Comparison of ENCODE assay signal across 8 mouse cellular contexts in the genomic region with DNA sequence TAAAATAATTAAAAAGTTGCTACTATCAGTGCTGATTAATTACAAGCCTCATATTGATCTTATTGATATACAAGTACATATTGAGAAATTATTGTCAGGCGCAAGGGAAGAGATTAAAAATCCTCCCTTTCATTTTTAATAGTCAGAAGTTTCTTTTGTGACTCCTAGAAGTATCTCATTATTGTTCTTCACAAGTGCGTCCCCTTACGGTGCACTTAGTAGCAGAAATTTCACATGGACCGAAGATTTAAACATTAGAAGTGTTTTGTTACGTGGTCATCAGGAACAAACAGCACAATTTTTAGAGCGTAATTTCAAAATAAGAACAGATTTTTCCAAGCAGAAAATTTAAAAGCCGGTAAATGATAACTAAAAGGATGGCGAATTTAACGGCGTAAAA. TPM values are rescaled to one million over a fixed set of nuclear protein-coding genes. Genes with fewer than 3 reads are reported as not detected.
DNase-seq lines count a peak whose midpoint lies in the region; ATAC-seq and TF ChIP-seq lines count a peak whose summit lies in the region.

No protein-coding gene starts in this region.

- peak overlapping the region; percentile 61 for H3K9ac ChIP-seq in kidney, embryonic 14.5 days (ENCODE audit: low read depth, low read length)
- peak overlapping the region; percentile 35; the same call in 1 of the 2 replicates for H3K9ac ChIP-seq in hindbrain, embryonic 16.5 days (ENCODE audit: low read depth, low read length)
- H3K9ac ChIP-seq in midbrain, embryonic 15.5 days: 0 out of 2 replicates have a peak overlapping the region, but pooled peaks have one; percentile 25

- H3K36me3 ChIP-seq in kidney, embryonic 14.5 days (ENCODE audit: control insufficient read depth, insufficient read depth, low read length): no peaks in the 10 kb centered on the region
- no peaks in the 10 kb centered on the region for H3K36me3 ChIP-seq in hindbrain, embryonic 16.5 days (ENCODE audit: control insufficient read depth, insufficient read depth, low read length)
- H3K36me3 ChIP-seq in midbrain, embryonic 15.5 days (replicated peaks): no peaks in the 10 kb centered on the region

- H3K27ac ChIP-seq in kidney, embryonic 14.5 days (ENCODE audit: low read depth, low read length): no peak overlapping the region
- no peak overlapping the region for H3K27ac ChIP-seq in cortical plate, adult 2 months (ENCODE audit: insufficient read depth, low read length)
- H3K27ac ChIP-seq in hindbrain, embryonic 16.5 days (ENCODE audit: low read depth, low read length): no peak overlapping the region
- no peak overlapping the region for H3K27ac ChIP-seq in midbrain, embryonic 15.5 days
- no peak overlapping the region for H3K27ac ChIP-seq in cerebellum, adult 2 months (ENCODE audit: insufficient read depth, low read length)

- DNase-seq in kidney, adult 8-10 months: no peak
- no peak for DNase-seq in cerebellum, adult 2 months
- no peak for DNase-seq in thymus, postnatal 0 days (ENCODE audit: low spot score)
- DNase-seq in frontal cortex, adult 2 months (ENCODE audit: extremely low spot score in 1 of 2, low spot score in 1 of 2): no peak

- WGBS in kidney, embryonic 14.5 days: 2% methylated on average over 10 of the region's 10 CpGs
- WGBS in hindbrain, embryonic 16.5 days: 1% methylated on average over 10 of the region's 10 CpGs
- WGBS in midbrain, embryonic 15.5 days: 2% methylated on average over 10 of the region's 10 CpGs
- 1% methylated on average over 10 of the region's 10 CpGs for WGBS in cerebellum, adult 2 months

- no peaks in the 10 kb centered on the region for H3K4me1 ChIP-seq in kidney, embryonic 14.5 days (ENCODE audit: control insufficient read depth, insufficient read depth, low read length)
- 0 out of 2 replicates have a peak, but pooled peaks cover 2% of the 10 kb centered on the region for H3K4me1 ChIP-seq in cortical plate, adult 2 months (ENCODE audit: control insufficient read depth, insufficient read depth, low read length)
- H3K4me1 ChIP-seq in hindbrain, embryonic 16.5 days (ENCODE audit: control insufficient read depth, insufficient read depth, low read depth, low read length): no peaks in the 10 kb centered on the region; the same call in 1 of the 2 replicates
- H3K4me1 ChIP-seq in midbrain, embryonic 15.5 days: peaks cover 11% of the 10 kb centered on the region
- H3K4me1 ChIP-seq in cerebellum, adult 2 months (ENCODE audit: control insufficient read depth, insufficient read depth, low read length): no peaks in the 10 kb centered on the region

- no peaks in the 10 kb centered on the region for H3K27me3 ChIP-seq in kidney, embryonic 14.5 days (ENCODE audit: control insufficient read depth, insufficient read depth, low read length)
- no peaks in the 10 kb centered on the region for H3K27me3 ChIP-seq in hindbrain, embryonic 16.5 days (replicated peaks; ENCODE audit: control insufficient read depth, insufficient read depth, low read length)
- no peaks in the 10 kb centered on the region for H3K27me3 ChIP-seq in midbrain, embryonic 15.5 days (replicated peaks)
- no peaks in the 10 kb centered on the region for H3K27me3 ChIP-seq in cerebellum, adult 2 months (ENCODE audit: control insufficient read depth, insufficient read depth, low read length)

- no peak for TF ChIP-seq POLR2A in cortical plate, adult 2 months (IDR thresholded peaks at IDR 0.05; ENCODE audit: extremely low read depth, insufficient read depth, low read length)
- TF ChIP-seq POLR2A in cerebellum, adult 2 months (IDR thresholded peaks at IDR 0.05; ENCODE audit: borderline replicate concordance, insufficient read depth, low read length): no peak

- H3K9me3 ChIP-seq in kidney, embryonic 14.5 days (ENCODE audit: control insufficient read depth, low read length): no peaks in the 10 kb centered on the region
- H3K9me3 ChIP-seq in hindbrain, embryonic 16.5 days (ENCODE audit: control insufficient read depth, low read length): no peaks in the 10 kb centered on the region
- no peaks in the 10 kb centered on the region for H3K9me3 ChIP-seq in midbrain, embryonic 15.5 days

- peak overlapping the region; percentile 65 for H3K4me2 ChIP-seq in kidney, embryonic 14.5 days (replicated peaks; ENCODE audit: low read depth, low read length)
- peak overlapping the region; percentile 79 for H3K4me2 ChIP-seq in hindbrain, embryonic 16.5 days (ENCODE audit: low read length)
- H3K4me2 ChIP-seq in midbrain, embryonic 15.5 days: peak overlapping the region; percentile 73

- ATAC-seq in kidney, embryonic 14.5 days (ENCODE audit: low FRiP score, low TSS enrichment): no peak
- ATAC-seq in hindbrain, embryonic 16.5 days: no peak
- no peak for ATAC-seq in midbrain, embryonic 15.5 days (replicated peaks)

- no peak for TF ChIP-seq CTCF in cortical plate, adult 2 months (IDR thresholded peaks at IDR 0.05; ENCODE audit: extremely low read depth, insufficient read depth, low read length)
- TF ChIP-seq CTCF in cerebellum, adult 2 months (IDR thresholded peaks at IDR 0.05; ENCODE audit: borderline replicate concordance, insufficient read depth, low read depth, low read length): no peak

- peak overlapping the region; percentile 67 for H3K4me3 ChIP-seq in kidney, embryonic 14.5 days (ENCODE audit: low read length)
- H3K4me3 ChIP-seq in cortical plate, adult 2 months (ENCODE audit: insufficient read depth, low read length): peak overlapping the region; percentile 77
- H3K4me3 ChIP-seq in hindbrain, embryonic 16.5 days (ENCODE audit: low read length): peak overlapping the region; percentile 68
- H3K4me3 ChIP-seq in midbrain, embryonic 15.5 days: peak overlapping the region; percentile 77
- no peak overlapping the region for H3K4me3 ChIP-seq in cerebellum, adult 2 months (replicated peaks; ENCODE audit: insufficient read depth, low read depth, low read length)

RNA-seq across cellular contexts. Expression of a gene that starts 28.5 kb away (rescaled TPM):
- not detected in 2 replicates for polyA plus RNA-seq in kidney, embryonic 14.5 days (2014; fragmentation: Nextera tagmentation; extraction: Ambion mirVana)
- polyA plus RNA-seq in cortical plate, adult 2 months (2012; rRNA removed): not detected in 2 replicates
- polyA plus RNA-seq in hindbrain, embryonic 16.5 days (2015; fragmentation: Nextera tagmentation; extraction: Ambion mirVana): not detected in 2 replicates
- not detected in 2 replicates for polyA plus RNA-seq in midbrain, embryonic 15.5 days (2015; fragmentation: Nextera tagmentation; extraction: Ambion mirVana)
- polyA plus RNA-seq in cerebellum, adult 2 months (2012; rRNA removed): not detected in 2 replicates
- polyA plus RNA-seq in thymus, postnatal 0 days (2015; fragmentation: Nextera tagmentation; extraction: Ambion mirVana): not detected in 2 replicates
- not detected in 2 replicates for polyA plus RNA-seq in frontal cortex, adult 2 months (2012; rRNA removed)

RNA-seq across cellular contexts. Expression of a gene that starts 46.9 kb away (rescaled TPM):
- polyA plus RNA-seq in kidney, embryonic 14.5 days (2014; fragmentation: Nextera tagmentation; extraction: Ambion mirVana): 7.5 and 9.4 TPM in 2 replicates
- 36.0 and 37.1 TPM in 2 replicates for polyA plus RNA-seq in cortical plate, adult 2 months (2012; rRNA removed)
- 3.0 and 3.2 TPM in 2 replicates for polyA plus RNA-seq in hindbrain, embryonic 16.5 days (2015; fragmentation: Nextera tagmentation; extraction: Ambion mirVana)
- polyA plus RNA-seq in midbrain, embryonic 15.5 days (2015; fragmentation: Nextera tagmentation; extraction: Ambion mirVana): 3.9 and 4.0 TPM in 2 replicates
- 38.9 and 39.9 TPM in 2 replicates for polyA plus RNA-seq in cerebellum, adult 2 months (2012; rRNA removed)
- 5.4 and 6.5 TPM in 2 replicates for polyA plus RNA-seq in thymus, postnatal 0 days (2015; fragmentation: Nextera tagmentation; extraction: Ambion mirVana)
- 34.9 and 36.3 TPM in 2 replicates for polyA plus RNA-seq in frontal cortex, adult 2 months (2012; rRNA removed)

RNA-seq across cellular contexts. Expression of a gene that starts 49.9 kb away (rescaled TPM):
- polyA plus RNA-seq in kidney, embryonic 14.5 days (2014; fragmentation: Nextera tagmentation; extraction: Ambion mirVana): not detected in 2 replicates
- not detected in 2 replicates for polyA plus RNA-seq in cortical plate, adult 2 months (2012; rRNA removed)
- polyA plus RNA-seq in hindbrain, embryonic 16.5 days (2015; fragmentation: Nextera tagmentation; extraction: Ambion mirVana): not detected in 2 replicates
- not detected in 2 replicates for polyA plus RNA-seq in midbrain, embryonic 15.5 days (2015; fragmentation: Nextera tagmentation; extraction: Ambion mirVana)
- not detected in 2 replicates for polyA plus RNA-seq in cerebellum, adult 2 months (2012; rRNA removed)
- not detected in 2 replicates for polyA plus RNA-seq in thymus, postnatal 0 days (2015; fragmentation: Nextera tagmentation; extraction: Ambion mirVana)
- polyA plus RNA-seq in frontal cortex, adult 2 months (2012; rRNA removed): not detected in 2 replicates
